ENCODE assay signal across 18 mouse cellular contexts in genomic region chr7:81114555-81114954, GRCm38 (mm10). TPM values are rescaled to one million over a fixed set of nuclear protein-coding genes. Genes with fewer than 3 reads are reported as not detected.
A peak's percentile ranks its signal among the peaks of the same experiment; 100 is the strongest.
DNase-seq lines count a peak whose midpoint lies in the region; ATAC-seq and TF ChIP-seq lines count a peak whose summit lies in the region.
"Had no signal": no experiment of that assay in that cellular context is flagged by ENCODE, and none has a peak within 500 bp of the region (broad histone marks: within the 10 kb centered on the region; RNA-seq: fewer than 3 reads in every experiment).

Slc28a1 (plus strand) TSS chr7:81114799.

- no peaks in the 10 kb centered on the region for H3K36me3 ChIP-seq in stomach, embryonic 16.5 days (ENCODE audit: control insufficient read depth, insufficient read depth, low read length)
- H3K36me3 ChIP-seq in stomach, postnatal 0 days (ENCODE audit: control insufficient read depth, insufficient read depth, low read length): no peaks in the 10 kb centered on the region
- H3K36me3 ChIP-seq: heart, embryonic 13.5 days; lung, embryonic 15.5 days had no signal

- H3K4me2 ChIP-seq in stomach, embryonic 16.5 days (ENCODE audit: low read depth, low read length): no peak within 1 kb of the TSS
- H3K4me2 ChIP-seq in stomach, postnatal 0 days (replicated peaks; ENCODE audit: low read depth): no peak within 1 kb of the TSS
- H3K4me2 ChIP-seq: heart, embryonic 13.5 days; lung, embryonic 15.5 days had no signal

- 71% methylated on average over 6 of the region's 6 CpGs for WGBS in stomach, embryonic 16.5 days
- WGBS in stomach, postnatal 0 days: 63% methylated on average over 6 of the region's 6 CpGs

- no peaks in the 10 kb centered on the region for H3K9me3 ChIP-seq in stomach, embryonic 16.5 days (replicated peaks; ENCODE audit: control insufficient read depth, low read length)
- no peaks in the 10 kb centered on the region for H3K9me3 ChIP-seq in stomach, postnatal 0 days (ENCODE audit: control insufficient read depth, low read length)
- H3K9me3 ChIP-seq: heart, embryonic 13.5 days; lung, embryonic 15.5 days had no signal

- H3K4me3 ChIP-seq in stomach, embryonic 16.5 days (replicated peaks; ENCODE audit: low read length): no peak within 1 kb of the TSS
- H3K4me3 ChIP-seq in stomach, postnatal 0 days (ENCODE audit: low read depth, low read length): no peak within 1 kb of the TSS
- H3K4me3 ChIP-seq: heart, embryonic 13.5 days; lung, embryonic 15.5 days had no signal

- TF ChIP-seq EP300 in stomach, postnatal 0 days (optimal IDR thresholded peaks at IDR 0.05): no peak

- ATAC-seq in stomach, embryonic 16.5 days (ENCODE audit: insufficient read depth, low FRiP score): peak; percentile 8; the same call in 1 of the 2 replicates
- no peak for ATAC-seq in stomach, postnatal 0 days (ENCODE audit: low FRiP score, low TSS enrichment)
- ATAC-seq: inflammation-experienced regulatory T-cells, adult 6 months had no signal

- peak; percentile 10 to 20 for DNase-seq in cerebellum, postnatal 10 days
- DNase-seq in cerebellum, postnatal 36 days: no peak
- no peak for DNase-seq in stomach, postnatal 0 days (ENCODE audit: low spot score)
- DNase-seq in kidney, postnatal 4 days: peak; percentile 32 to 57
- DNase-seq in Muller cell, postnatal 12 days (ENCODE audit: inconsistent ontology term): no peak
- no peak for DNase-seq in embryo, embryonic 11 days
- no peak for DNase-seq in gastrocnemius, postnatal 25 days
- DNase-seq: adrenal gland, adult 8-10 months; cerebellum, adult 2 months; gastrocnemius, postnatal 14 days; midbrain, embryonic 14.5 days; thymus, postnatal 36 days had no signal

- H3K27me3 ChIP-seq in stomach, embryonic 16.5 days (ENCODE audit: control insufficient read depth, insufficient read depth, low read length): no peaks in the 10 kb centered on the region
- no peaks in the 10 kb centered on the region for H3K27me3 ChIP-seq in stomach, postnatal 0 days (ENCODE audit: control insufficient read depth, insufficient read depth, low read length)
- H3K27me3 ChIP-seq: heart, embryonic 13.5 days; lung, embryonic 15.5 days had no signal

- no peaks in the 10 kb centered on the region for H3K4me1 ChIP-seq in stomach, embryonic 16.5 days (ENCODE audit: control insufficient read depth, insufficient read depth, low read length)
- H3K4me1 ChIP-seq in stomach, postnatal 0 days (replicated peaks; ENCODE audit: control insufficient read depth, insufficient read depth): no peaks in the 10 kb centered on the region

- TF ChIP-seq CTCF in stomach, postnatal 0 days (IDR thresholded peaks at IDR 0.05; ENCODE audit: low read depth): no peak

- no peak within 1 kb of the TSS for H3K9ac ChIP-seq in stomach, embryonic 16.5 days (ENCODE audit: low read length)
- no peak within 1 kb of the TSS for H3K9ac ChIP-seq in stomach, postnatal 0 days (ENCODE audit: low read length)
- H3K9ac ChIP-seq: lung, embryonic 15.5 days had no signal

- no peak within 1 kb of the TSS for H3K27ac ChIP-seq in stomach, embryonic 16.5 days (ENCODE audit: low read length)
- no peak within 1 kb of the TSS for H3K27ac ChIP-seq in stomach, postnatal 0 days (replicated peaks)
- H3K27ac ChIP-seq: heart, embryonic 13.5 days; lung, embryonic 15.5 days had no signal

RNA-seq across cellular contexts. Expression of gene Slc28a1, which starts in this region (rescaled TPM):
- 0.61 and 0.77 TPM in 2 replicates for polyA plus RNA-seq in stomach, embryonic 16.5 days (2015; fragmentation: Nextera tagmentation; extraction: Ambion mirVana)
- polyA plus RNA-seq in stomach, postnatal 0 days (2015; fragmentation: Nextera tagmentation; extraction: Ambion mirVana): not detected in 2 replicates
- under 1 TPM; 0.19 to 0.20 TPM for total RNA-seq in gastrocnemius, postnatal 25 days (2021)
- total RNA-seq: adrenal gland, adult 8-10 months; layer of hippocampus, postnatal 25 days had no signal
- polyA plus RNA-seq: hindbrain, embryonic 11.5 days; inflammation-experienced regulatory T-cells, adult 6 months; lung, embryonic 15.5 days; midbrain, embryonic 14.5 days had no signal

Comparison
In these comparisons a context has a peak if more than half of its experiments do, and no peak if none do; other contexts are left out.
1. DNase-seq: peak in cerebellum, postnatal 10 days (2 of 2) and kidney, postnatal 4 days (2 of 2); none in cerebellum, postnatal 36 days (0 of 2), stomach, postnatal 0 days (single experiment), Muller cell, postnatal 12 days (single experiment), embryo, embryonic 11 days (single experiment) and gastrocnemius, postnatal 25 days (single experiment).
2. Peak in ATAC-seq in stomach, embryonic 16.5 days; RNA of the gene not detected or under 1 TPM.